Mouse (Mus musculus): ENCODE measurements at regions not wholly inside any gene's neighbourhood (a gene's known extent, or its start where the extent isn't known, plus 50 kb on each side); places are given as distances from the start of the nearest gene placed in this dataset.

- no peak for DNase-seq (ENCODE audit: low read depth, low spot score)
Observed at GRCm38 (mm10) chr12:73447172-73447571, 99.0 kb downstream of the Tmem30b start.

- DNase-seq (ENCODE audit: low read depth, low spot score): no peak
Observed at GRCm38 (mm10) chr12:73446148-73446547, 100.0 kb downstream of the Tmem30b start.

GRCm38 (mm10) chr12:73445562-73445961, 100.6 kb downstream of the Tmem30b start:
- no peak for DNase-seq (ENCODE audit: low read depth, low spot score)

- no peak for DNase-seq (ENCODE audit: low read depth, low spot score)
Observed at GRCm38 (mm10) chr12:73445128-73445527, 101.1 kb downstream of the Tmem30b start.

GRCm38 (mm10) chr12:73441326-73441725, 104.9 kb downstream of the Tmem30b start:
- no peak for DNase-seq (ENCODE audit: low read depth, low spot score)

- DNase-seq (ENCODE audit: low read depth, low spot score): no peak
Observed at GRCm38 (mm10) chr12:73434684-73435083, 111.5 kb downstream of the Tmem30b start.

- no peak for DNase-seq (ENCODE audit: low read depth, low spot score)
Observed at GRCm38 (mm10) chr12:73432546-73432945, 113.6 kb downstream of the Tmem30b start.

GRCm38 (mm10) chr12:73428171-73428570, 118.0 kb downstream of the Tmem30b start:
- no peak for DNase-seq (ENCODE audit: low read depth, low spot score)

GRCm38 (mm10) chr12:73424814-73425213, 121.4 kb downstream of the Tmem30b start:
- DNase-seq (ENCODE audit: low read depth, low spot score): no peak

- DNase-seq (ENCODE audit: low read depth, low spot score): no peak
Observed at GRCm38 (mm10) chr12:73417101-73417500, 129.1 kb downstream of the Tmem30b start.

- DNase-seq (ENCODE audit: low read depth, low spot score): peak; percentile 15
Observed at GRCm38 (mm10) chr12:73416367-73416897, 129.8 kb downstream of the Tmem30b start.

- DNase-seq (ENCODE audit: low read depth, low spot score): no peak
Observed at GRCm38 (mm10) chr12:73415856-73416366, 129.3 kb downstream of the Slc38a6 start.

- DNase-seq (ENCODE audit: low read depth, low spot score): no peak
Observed at GRCm38 (mm10) chr12:73413439-73414196, 127.0 kb downstream of the Slc38a6 start.

- DNase-seq (ENCODE audit: low read depth, low spot score): no peak
Observed at GRCm38 (mm10) chr12:73412500-73412899, 125.9 kb downstream of the Slc38a6 start.

- DNase-seq (ENCODE audit: low read depth, low spot score): peak; percentile 9
Observed at GRCm38 (mm10) chr12:73410924-73411323, 124.3 kb downstream of the Slc38a6 start.

- peak; percentile 21 for DNase-seq (ENCODE audit: low read depth, low spot score)
Observed at GRCm38 (mm10) chr12:73409481-73410085, 123.0 kb downstream of the Slc38a6 start.

- DNase-seq (ENCODE audit: low read depth, low spot score): peak; percentile 5
Observed at GRCm38 (mm10) chr12:73408614-73409013, 122.0 kb downstream of the Slc38a6 start.

GRCm38 (mm10) chr12:73408165-73408564, 121.6 kb downstream of the Slc38a6 start:
- DNase-seq (ENCODE audit: low read depth, low spot score): no peak

GRCm38 (mm10) chr12:73406556-73407087, 120.0 kb downstream of the Slc38a6 start:
- no peak for DNase-seq (ENCODE audit: low read depth, low spot score)

GRCm38 (mm10) chr12:73405583-73405982, 119.0 kb downstream of the Slc38a6 start:
- no peak for DNase-seq (ENCODE audit: low read depth, low spot score)

- no peak for DNase-seq (ENCODE audit: low read depth, low spot score)
Observed at GRCm38 (mm10) chr12:73405106-73405505, 118.5 kb downstream of the Slc38a6 start.

GRCm38 (mm10) chr12:73403906-73404474, 117.4 kb downstream of the Slc38a6 start:
- no peak for DNase-seq (ENCODE audit: low read depth, low spot score)

All from brain, adult 2 months (tissue).